Comparison of ENCODE assay signal across 10 mouse cellular contexts in genomic region chr7:123298225-123298624, GRCm38 (mm10).
DNase-seq lines count a peak whose midpoint lies in the region; ATAC-seq lines count a peak whose summit lies in the region.
"Had no signal": no experiment of that assay in that cellular context is flagged by ENCODE, and none has a peak within 500 bp of the region (broad histone marks: within the 10 kb centered on the region; RNA-seq: fewer than 3 reads in every experiment).

No protein-coding gene starts in this region.

- ATAC-seq in megakaryocyte progenitor cell, adult 5-6 weeks (replicated peaks; ENCODE audit: poor library complexity): no peak
- ATAC-seq: forebrain, embryonic 15.5 days; Patski had no signal

- DNase-seq in adrenal gland, adult (ENCODE audit: inconsistent age in 2 of 2, low spot score in 1 of 2): peak; percentile 73 to 90
- no peak for DNase-seq in adrenal gland, postnatal 4 days (ENCODE audit: low spot score in 2 of 2)
- peak; percentile 52 for DNase-seq in layer of hippocampus, adult 11-12 months (ENCODE audit: low spot score)
- DNase-seq in layer of hippocampus, postnatal 36 days: no peak
- peak; percentile 42 for DNase-seq in gastrocnemius, postnatal 10 days
- DNase-seq in heart, postnatal 4 days: peak; percentile 77
- no peak for DNase-seq in thymus, postnatal 4 days

Comparison
In these comparisons a context has a peak if more than half of its experiments do, and no peak if none do; other contexts are left out.
1. DNase-seq: peak in adrenal gland, adult (2 of 2), layer of hippocampus, adult 11-12 months (single experiment), gastrocnemius, postnatal 10 days (single experiment) and heart, postnatal 4 days (single experiment); none in adrenal gland, postnatal 4 days (0 of 2), layer of hippocampus, postnatal 36 days (0 of 2) and thymus, postnatal 4 days (single experiment).